Mouse (Mus musculus): ENCODE measurements around the gene Cyp2w1.

Gene Cyp2w1

GRCm38 (mm10) chr5:139364911-139365571 lies 12.6 kb downstream of the Cyp2w1 start:
- DNase-seq (ENCODE audit: low spot score in 2 of 2) = peak in 1 of 2 experiments; percentile 47

GRCm38 (mm10) chr5:139365827-139366226 lies 13.4 kb downstream of the Cyp2w1 start:
- no peak for DNase-seq (ENCODE audit: low spot score in 2 of 2)

GRCm38 (mm10) chr5:139366484-139366883 lies 14.1 kb downstream of the Cyp2w1 start:
- no peak for DNase-seq (ENCODE audit: low spot score in 2 of 2)

GRCm38 (mm10) chr5:139367884-139368458 lies 15.6 kb downstream of the Cyp2w1 start:
- DNase-seq (ENCODE audit: low spot score in 2 of 2) = no peak

GRCm38 (mm10) chr5:139368638-139369320 lies 16.4 kb downstream of the Cyp2w1 start:
- DNase-seq (ENCODE audit: low spot score in 2 of 2) = no peak

- no peak for DNase-seq (ENCODE audit: low spot score in 2 of 2)
These were observed 17.9 kb downstream of the Cyp2w1 start for GRCm38 (mm10) chr5:139370336-139370735.

GRCm38 (mm10) chr5:139371118-139371517 lies 18.7 kb downstream of the Cyp2w1 start:
- no peak for DNase-seq (ENCODE audit: low spot score in 2 of 2)

GRCm38 (mm10) chr5:139371631-139372401 lies 19.4 kb downstream of the Cyp2w1 start:
- peak; percentile 86 to 91 for DNase-seq (ENCODE audit: low spot score in 2 of 2)

- DNase-seq (ENCODE audit: low spot score in 2 of 2) = no peak
These were observed 20.7 kb downstream of the Cyp2w1 start for GRCm38 (mm10) chr5:139373126-139373525.

- DNase-seq (ENCODE audit: low spot score in 2 of 2) = no peak
These were observed 21.6 kb downstream of the Cyp2w1 start for GRCm38 (mm10) chr5:139373889-139374444.

GRCm38 (mm10) chr5:139374841-139375240 lies 22.4 kb downstream of the Cyp2w1 start:
- no peak for DNase-seq (ENCODE audit: low spot score in 2 of 2)

- no peak for DNase-seq (ENCODE audit: low spot score in 2 of 2)
These were observed 25.3 kb downstream of the Cyp2w1 start, which contains the start of gene Gpr146 for GRCm38 (mm10) chr5:139377468-139378270. Gpr146 (plus strand) TSS chr5:139377697.

- no peak for DNase-seq (ENCODE audit: low spot score in 2 of 2)
These were observed 25.8 kb downstream of the Cyp2w1 start for GRCm38 (mm10) chr5:139378271-139378556.

GRCm38 (mm10) chr5:139378986-139379629 lies 26.7 kb downstream of the Cyp2w1 start:
- DNase-seq (ENCODE audit: low spot score in 2 of 2) = peak in 1 of 2 experiments; percentile 56

- no peak for DNase-seq (ENCODE audit: low spot score in 2 of 2)
These were observed 27.5 kb downstream of the Cyp2w1 start for GRCm38 (mm10) chr5:139379771-139380384.

GRCm38 (mm10) chr5:139380385-139381248 lies 28.2 kb downstream of the Cyp2w1 start:
- peak; percentile 82 to 93 for DNase-seq (ENCODE audit: low spot score in 2 of 2)

GRCm38 (mm10) chr5:139381586-139382513 lies 29.4 kb downstream of the Cyp2w1 start:
- DNase-seq (ENCODE audit: low spot score in 2 of 2) = no peak

- DNase-seq (ENCODE audit: low spot score in 2 of 2) = no peak
These were observed 30.3 kb downstream of the Cyp2w1 start for GRCm38 (mm10) chr5:139382760-139383159.
